Mouse (Mus musculus): ENCODE results near the gene Fkbp15.

DNA sequence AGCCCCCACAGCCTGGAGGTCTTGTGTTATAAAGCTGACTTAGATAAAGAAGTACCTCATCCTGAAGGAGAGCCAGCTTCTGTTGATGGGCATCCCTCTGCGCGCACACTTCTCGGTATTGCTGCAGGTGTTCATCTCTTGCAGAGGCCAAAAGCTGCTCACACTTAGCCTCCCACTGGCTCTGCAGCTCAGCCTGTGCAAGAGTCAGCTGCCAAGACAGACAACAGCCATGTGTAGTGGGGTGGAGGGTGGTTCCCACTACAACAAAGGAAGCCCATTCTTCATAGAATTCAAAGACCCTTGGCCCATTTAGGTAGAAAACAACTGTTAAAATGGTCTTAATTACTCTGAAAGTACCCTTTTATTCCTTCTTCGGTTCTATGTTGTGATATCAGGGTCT lies 53.5 kb downstream of the Fkbp15 start:
- TF ChIP-seq EP300 (optimal IDR thresholded peaks at IDR 0.05) = no peak
- no peak for TF ChIP-seq CTCF (IDR thresholded peaks at IDR 0.05; ENCODE audit: low read depth)
